ENCODE assay signal across 9 mouse cellular contexts in the genomic region with DNA sequence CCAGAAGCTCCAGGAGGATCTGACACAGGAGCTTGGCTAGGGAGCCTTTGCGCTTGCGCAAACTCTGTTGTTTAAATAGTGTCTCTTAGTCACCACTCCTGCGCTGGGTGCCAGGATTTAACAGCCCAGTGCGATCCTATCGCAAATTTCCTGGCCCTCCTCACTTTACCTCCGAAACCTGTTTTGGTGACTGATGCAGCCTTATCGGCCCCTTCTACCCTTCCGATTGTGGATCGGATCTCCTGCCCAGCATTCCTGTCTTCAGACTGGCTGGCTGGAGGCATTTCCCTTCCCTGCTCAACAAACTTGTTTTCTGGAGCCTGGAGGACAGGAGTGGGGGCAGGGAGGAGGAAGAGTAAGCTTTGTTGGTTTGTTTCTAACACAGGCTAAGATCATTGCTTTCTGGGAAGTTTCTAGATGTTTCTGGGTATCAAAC. TPM values are rescaled to one million over a fixed set of nuclear protein-coding genes. Genes with fewer than 3 reads are reported as not detected.
DNase-seq lines count a peak whose midpoint lies in the region; ATAC-seq and TF ChIP-seq lines count a peak whose summit lies in the region.
"Had no signal": no experiment of that assay in that cellular context is flagged by ENCODE, and none has a peak within 500 bp of the region (broad histone marks: within the 10 kb centered on the region; RNA-seq: fewer than 3 reads in every experiment).

No protein-coding gene starts in this region.

- no peaks in the 10 kb centered on the region for H3K36me3 ChIP-seq in intestine, embryonic 15.5 days
- H3K36me3 ChIP-seq in forebrain, embryonic 12.5 days (replicated peaks) = no peaks in the 10 kb centered on the region
- no peaks in the 10 kb centered on the region for H3K36me3 ChIP-seq in midbrain, postnatal 0 days (ENCODE audit: insufficient read depth, low read length)
- H3K36me3 ChIP-seq: embryonic facial prominence, embryonic 15.5 days had no signal

- TF ChIP-seq CTCF in gastrocnemius, adult 2 months (IDR thresholded peaks at IDR 0.05) = no peak
- TF ChIP-seq CTCF in lung, adult 2 months (IDR thresholded peaks at IDR 0.05; ENCODE audit: insufficient read depth, low read length) = no peak
- no peak for TF ChIP-seq CTCF in midbrain, postnatal 0 days (IDR thresholded peaks at IDR 0.05)

- WGBS in intestine, embryonic 15.5 days = 23% methylated on average over 9 of the region's 9 CpGs
- WGBS in lung, adult 2 months = 27% methylated on average over 9 of the region's 9 CpGs
- WGBS in forebrain, embryonic 12.5 days = 85% methylated on average over 9 of the region's 9 CpGs
- WGBS in midbrain, postnatal 0 days = 76% methylated on average over 9 of the region's 9 CpGs

- peak; percentile 75 for ATAC-seq in intestine, embryonic 15.5 days
- no peak for ATAC-seq in forebrain, embryonic 12.5 days (ENCODE audit: low FRiP score)
- no peak for ATAC-seq in midbrain, postnatal 0 days (ENCODE audit: low FRiP score)

- no peak for TF ChIP-seq POLR2A in lung, adult 2 months (IDR thresholded peaks at IDR 0.05; ENCODE audit: borderline replicate concordance, extremely low read depth, low read depth, low read length)

- peak overlapping the region; percentile 46 for H3K4me2 ChIP-seq in intestine, embryonic 15.5 days (replicated peaks)
- H3K4me2 ChIP-seq in forebrain, embryonic 12.5 days = no peak overlapping the region
- no peak overlapping the region for H3K4me2 ChIP-seq in midbrain, postnatal 0 days (ENCODE audit: low read depth, low read length, poor library complexity, severe bottlenecking)
- H3K4me2 ChIP-seq: embryonic facial prominence, embryonic 15.5 days had no signal

- H3K4me1 ChIP-seq in intestine, embryonic 15.5 days (replicated peaks) = no peaks in the 10 kb centered on the region
- H3K4me1 ChIP-seq in lung, adult 2 months (ENCODE audit: control insufficient read depth, insufficient read depth, low read length) = no peaks in the 10 kb centered on the region
- peaks cover 14% of the 10 kb centered on the region; the same call in 1 of the 2 replicates for H3K4me1 ChIP-seq in forebrain, embryonic 12.5 days
- H3K4me1 ChIP-seq in midbrain, postnatal 0 days (ENCODE audit: insufficient read depth, low read length) = no peaks in the 10 kb centered on the region

- peak overlapping the region; percentile 72 for H3K27ac ChIP-seq in gastrocnemius, adult 2 months
- no peak overlapping the region for H3K27ac ChIP-seq in intestine, embryonic 15.5 days
- no peak overlapping the region for H3K27ac ChIP-seq in forebrain, embryonic 12.5 days
- H3K27ac ChIP-seq in midbrain, postnatal 0 days (ENCODE audit: low read depth, low read length) = no peak overlapping the region
- H3K27ac ChIP-seq: embryonic facial prominence, embryonic 15.5 days had no signal

- no peaks in the 10 kb centered on the region for H3K27me3 ChIP-seq in intestine, embryonic 15.5 days (replicated peaks)
- no peaks in the 10 kb centered on the region for H3K27me3 ChIP-seq in forebrain, embryonic 12.5 days
- no peaks in the 10 kb centered on the region for H3K27me3 ChIP-seq in midbrain, postnatal 0 days (ENCODE audit: insufficient read depth, low read length)
- H3K27me3 ChIP-seq: embryonic facial prominence, embryonic 15.5 days had no signal

- DNase-seq in 3134 (ENCODE audit: extremely low read depth, insufficient read length, low spot score) = peak; percentile 64
- peak; percentile 78 for DNase-seq in gastrocnemius, adult 2 months
- DNase-seq in lung, adult 2 months = peak; percentile 69
- peak; percentile 77 for DNase-seq in urinary bladder, postnatal 25 days (ENCODE audit: low spot score)
- DNase-seq in frontal cortex, postnatal 25 days (ENCODE audit: low spot score in 2 of 2) = no peak
- DNase-seq in midbrain, postnatal 0 days (ENCODE audit: low spot score) = no peak

- no peaks in the 10 kb centered on the region for H3K9me3 ChIP-seq in intestine, embryonic 15.5 days
- no peaks in the 10 kb centered on the region for H3K9me3 ChIP-seq in forebrain, embryonic 12.5 days
- no peaks in the 10 kb centered on the region for H3K9me3 ChIP-seq in midbrain, postnatal 0 days (ENCODE audit: low read length)
- H3K9me3 ChIP-seq: embryonic facial prominence, embryonic 15.5 days had no signal

- intact Hi-C loops in gastrocnemius, adult 2 months (cut with DNase I) = no loop called here

- peak overlapping the region; percentile 64 for H3K4me3 ChIP-seq in gastrocnemius, adult 2 months
- H3K4me3 ChIP-seq in intestine, embryonic 15.5 days (replicated peaks) = peak overlapping the region; percentile 13; the same call in 1 of the 2 replicates
- H3K4me3 ChIP-seq in lung, adult 2 months (replicated peaks; ENCODE audit: extremely low read depth, low read depth, low read length) = peak overlapping the region; percentile 9
- H3K4me3 ChIP-seq in forebrain, embryonic 12.5 days (replicated peaks) = no peak overlapping the region
- no peak overlapping the region for H3K4me3 ChIP-seq in midbrain, postnatal 0 days (ENCODE audit: low read depth, low read length)
- H3K4me3 ChIP-seq: embryonic facial prominence, embryonic 15.5 days had no signal

- peak overlapping the region; percentile 14; the same call in 1 of the 2 replicates for H3K9ac ChIP-seq in intestine, embryonic 15.5 days
- no peak overlapping the region for H3K9ac ChIP-seq in forebrain, embryonic 12.5 days
- no peak overlapping the region for H3K9ac ChIP-seq in midbrain, postnatal 0 days (replicated peaks; ENCODE audit: low read length, poor library complexity, severe bottlenecking)
- H3K9ac ChIP-seq: embryonic facial prominence, embryonic 15.5 days had no signal

RNA-seq across cellular contexts. Expression of a gene that starts 56.0 kb away (rescaled TPM):
- total RNA-seq in gastrocnemius, adult 2 months (2021) = not detected
- 59.3 and 60.0 TPM in 2 replicates for polyA plus RNA-seq in intestine, embryonic 15.5 days (2015; fragmentation: Nextera tagmentation; extraction: Ambion mirVana)
- 0.50 and 1.1 TPM in 2 replicates for polyA plus RNA-seq in lung, adult 2 months (2012; rRNA removed)
- polyA plus RNA-seq in forebrain, embryonic 12.5 days (2016; fragmentation: Nextera tagmentation; extraction: Ambion mirVana) = 37.0 and 45.9 TPM in 2 replicates
- total RNA-seq in midbrain, postnatal 0 days (2014; rRNA removed) = 0.71 and 5.8 TPM in 2 replicates
- 5.9 and 7.1 TPM in 2 replicates for polyA plus RNA-seq in midbrain, postnatal 0 days (2015; fragmentation: Nextera tagmentation; extraction: Ambion mirVana)

Comparison
In these comparisons a context has a peak if more than half of its experiments do, and no peak if none do; other contexts are left out.
1. DNase-seq: peak in 3134 (single experiment), gastrocnemius, adult 2 months (single experiment), lung, adult 2 months (single experiment) and urinary bladder, postnatal 25 days (single experiment); none in frontal cortex, postnatal 25 days (0 of 2) and midbrain, postnatal 0 days (single experiment).
2. H3K4me3 ChIP-seq: peak in gastrocnemius, adult 2 months (single experiment), intestine, embryonic 15.5 days (single experiment) and lung, adult 2 months (single experiment); none in forebrain, embryonic 12.5 days (single experiment) and midbrain, postnatal 0 days (single experiment).